Mouse (Mus musculus) cerebellum, adult (tissue): ENCODE data around the gene Ppara.

Source experiments
- ATAC-seq: cut with Nextera tagmentation; 2 replicates; pipeline ENCODE4 v1.9.2; 2017; ENCODE audit warnings: mild to moderate bottlenecking, moderate library complexity, mixed read lengths; ENCODE audit not compliant: insufficient number of reproducible peaks, low FRiP score, low TSS enrichment

Gene Ppara

GRCm38 (mm10) chr15:85720366-85720841 is 14.4 kb upstream of the Ppara start:
- ATAC-seq, result no peak

GRCm38 (mm10) chr15:85724271-85725165 is 10.3 kb upstream of the Ppara start:
- no peak for ATAC-seq

- no peak for ATAC-seq
These were observed 6.6 kb upstream of the Ppara start for GRCm38 (mm10) chr15:85728224-85728623.

- ATAC-seq, result no peak
These were observed 5.5 kb upstream of the Ppara start for GRCm38 (mm10) chr15:85729256-85729655.

GRCm38 (mm10) chr15:85730027-85730426 is 4.8 kb upstream of the Ppara start:
- ATAC-seq, result no peak

- ATAC-seq, result no peak
These were observed 2.7 kb upstream of the Ppara start for GRCm38 (mm10) chr15:85731885-85732603.

- no peak for ATAC-seq
These were observed 2.2 kb upstream of the Ppara start for GRCm38 (mm10) chr15:85732604-85732968.

- ATAC-seq, result no peak
These were observed 1.1 kb upstream of the Ppara start for GRCm38 (mm10) chr15:85733686-85734085.

- no peak for ATAC-seq
These were observed 635 bp upstream of the Ppara start for GRCm38 (mm10) chr15:85734148-85734547.

- ATAC-seq, result no peak; the same call in 1 of the 2 replicates
These were observed 466 bp downstream of the Ppara start for GRCm38 (mm10) chr15:85735063-85735835.

GRCm38 (mm10) chr15:85735836-85736190 is 1.0 kb downstream of the Ppara start:
- no peak for ATAC-seq

GRCm38 (mm10) chr15:85736506-85736905 is 1.7 kb downstream of the Ppara start:
- ATAC-seq, result no peak

- no peak for ATAC-seq
These were observed 3.6 kb downstream of the Ppara start for GRCm38 (mm10) chr15:85738416-85738815.

- ATAC-seq, result no peak
These were observed 4.2 kb downstream of the Ppara start for GRCm38 (mm10) chr15:85738939-85739338.

GRCm38 (mm10) chr15:85742608-85743007 is 7.8 kb downstream of the Ppara start:
- no peak for ATAC-seq

- no peak for ATAC-seq
These were observed 9.2 kb downstream of the Ppara start for GRCm38 (mm10) chr15:85743946-85744345.

- no peak for ATAC-seq
These were observed 11.4 kb downstream of the Ppara start for GRCm38 (mm10) chr15:85746178-85746577.

- no peak for ATAC-seq
These were observed 11.9 kb downstream of the Ppara start for GRCm38 (mm10) chr15:85746671-85747070.

- no peak for ATAC-seq
These were observed 13.2 kb downstream of the Ppara start for GRCm38 (mm10) chr15:85747951-85748350.

GRCm38 (mm10) chr15:85748466-85748865 is 13.7 kb downstream of the Ppara start:
- no peak for ATAC-seq

GRCm38 (mm10) chr15:85749141-85749540 is 14.4 kb downstream of the Ppara start:
- ATAC-seq, result no peak
